Mouse (Mus musculus) splenic B cell, adult 2 months (primary cell): Measurements from ENCODE around the gene Kat7.

Experiments
- DNase-seq: peaks from one replicate; pipeline ENCODE4 v3.0.0-alpha.2; 2011; ENCODE audit warnings: low read depth, low spot score
- H3K27me3 ChIP-seq: 2 replicates; pipeline ENCODE4 v1.6.1; 2012; ENCODE audit warnings: mild to moderate bottlenecking, low read length, moderate library complexity, mixed read lengths; ENCODE audit not compliant: control insufficient read depth, poor library complexity, insufficient read depth, severe bottlenecking
- H3K36me3 ChIP-seq: 2 replicates; pipeline ENCODE4 v1.6.1; 2012; ENCODE audit warnings: mild to moderate bottlenecking, low read length, moderate library complexity, mixed read lengths; ENCODE audit not compliant: control insufficient read depth, poor library complexity, insufficient read depth, severe bottlenecking

Kat7 gene

DNA sequence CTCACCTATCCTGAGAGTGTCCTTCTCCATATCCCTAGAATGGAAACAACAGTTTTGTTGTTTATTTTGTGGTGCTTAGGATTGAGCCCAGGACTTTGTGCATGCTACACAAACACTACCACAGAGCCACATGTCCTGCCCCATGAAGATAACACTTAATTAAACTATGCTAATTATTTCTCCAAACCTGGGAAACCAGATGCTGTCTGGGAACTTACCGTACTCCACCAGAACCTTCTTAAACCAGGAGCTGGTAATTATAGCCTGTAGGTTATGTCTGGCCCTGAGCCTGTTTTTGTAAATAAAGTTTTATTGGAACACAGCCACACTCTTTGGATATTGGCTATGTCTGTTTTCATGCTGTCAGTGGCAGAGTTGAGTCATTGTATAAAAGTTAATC is 30.2 kb upstream of the Kat7 start:
- H3K27me3 ChIP-seq: no peaks in the 10 kb centered on the region
- DNase-seq: no peak

GRCm38 (mm10) chr11:95339471-95340021 is 29.5 kb upstream of the Kat7 start:
- H3K36me3 ChIP-seq: no peaks in the 10 kb centered on the region
- H3K27me3 ChIP-seq: no peaks in the 10 kb centered on the region
- DNase-seq: no peak

More for the DNA sequence above, 30.2 kb upstream of the Kat7 start:
- H3K36me3 ChIP-seq: no peaks in the 10 kb centered on the region

DNA sequence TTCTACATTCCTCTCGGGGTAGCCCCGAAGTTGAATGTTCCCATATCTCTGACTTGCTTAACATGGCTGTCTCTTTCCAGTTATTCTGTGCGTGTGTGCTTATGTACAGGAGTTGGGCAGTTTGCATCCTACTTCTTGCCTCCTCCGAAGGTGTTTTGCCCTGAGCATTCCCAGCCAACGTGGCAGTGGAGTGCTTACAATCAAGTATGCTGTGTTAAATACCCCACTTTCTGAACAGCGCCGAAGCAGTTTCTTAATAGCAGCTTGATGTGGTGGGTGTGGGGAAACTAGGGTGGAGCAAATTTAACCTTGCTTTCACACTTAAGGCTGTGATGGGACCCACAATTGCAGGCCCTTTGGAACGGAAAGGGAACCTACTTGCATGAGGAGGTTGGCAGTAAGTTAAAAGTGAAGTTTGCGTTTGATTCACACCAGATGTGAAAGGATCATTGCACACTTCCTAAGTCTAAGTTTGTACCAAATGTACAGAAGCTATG is 27.8 kb upstream of the Kat7 start:
- H3K27me3 ChIP-seq: no peaks in the 10 kb centered on the region
- DNase-seq: peak; percentile 34
- H3K36me3 ChIP-seq: no peaks in the 10 kb centered on the region

DNA sequence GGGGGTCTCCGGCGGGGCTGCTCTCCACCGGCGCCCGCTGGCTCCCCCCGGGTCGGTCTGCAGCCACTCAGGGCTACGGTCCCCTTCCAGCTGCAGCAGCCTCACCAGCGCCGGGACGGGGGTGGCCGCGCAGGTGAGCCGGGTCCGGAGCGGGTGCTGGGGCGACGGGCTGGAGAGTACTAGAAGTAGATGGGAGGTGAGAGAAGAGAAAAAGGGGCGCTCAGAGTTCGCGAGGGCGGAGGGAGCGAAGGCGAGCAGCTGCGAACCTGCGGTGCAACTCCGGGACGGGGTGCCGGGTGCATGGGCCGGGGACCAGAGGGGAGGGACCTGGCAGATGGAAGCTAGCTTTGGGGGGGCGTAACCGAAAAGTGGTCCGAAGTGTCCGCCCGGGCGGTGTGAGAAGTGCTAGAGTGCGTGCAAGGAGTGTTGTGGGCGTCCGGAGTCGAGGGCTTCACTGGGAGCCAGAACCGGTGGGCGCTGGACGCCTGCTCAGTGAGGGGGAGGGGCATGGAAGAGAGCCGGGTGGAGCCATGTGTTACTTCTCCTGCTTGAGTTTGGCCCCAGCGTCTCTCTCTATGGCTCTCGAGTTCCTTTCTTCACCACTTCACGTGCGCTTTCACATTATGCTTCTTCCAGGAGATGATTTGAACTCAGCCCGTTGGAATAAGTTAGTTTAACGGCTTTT is 27.2 kb upstream of the Kat7 start:
- no peaks in the 10 kb centered on the region for H3K36me3 ChIP-seq
- DNase-seq: peak; percentile 61

GRCm38 (mm10) chr11:95336568-95337128 is 26.6 kb upstream of the Kat7 start, which contains the start of gene Fam117a:
TSS of gene Fam117a (plus strand) at chr11:95337018.
- Histone ChIP-seq H3K36me3 (no peaks in the 10 kb centered on the region), H3K27me3 (no peaks in the 10 kb centered on the region)
- DNase-seq: peak; percentile 96

More for the DNA sequence above, 27.2 kb upstream of the Kat7 start:
- no peaks in the 10 kb centered on the region for H3K27me3 ChIP-seq

DNA sequence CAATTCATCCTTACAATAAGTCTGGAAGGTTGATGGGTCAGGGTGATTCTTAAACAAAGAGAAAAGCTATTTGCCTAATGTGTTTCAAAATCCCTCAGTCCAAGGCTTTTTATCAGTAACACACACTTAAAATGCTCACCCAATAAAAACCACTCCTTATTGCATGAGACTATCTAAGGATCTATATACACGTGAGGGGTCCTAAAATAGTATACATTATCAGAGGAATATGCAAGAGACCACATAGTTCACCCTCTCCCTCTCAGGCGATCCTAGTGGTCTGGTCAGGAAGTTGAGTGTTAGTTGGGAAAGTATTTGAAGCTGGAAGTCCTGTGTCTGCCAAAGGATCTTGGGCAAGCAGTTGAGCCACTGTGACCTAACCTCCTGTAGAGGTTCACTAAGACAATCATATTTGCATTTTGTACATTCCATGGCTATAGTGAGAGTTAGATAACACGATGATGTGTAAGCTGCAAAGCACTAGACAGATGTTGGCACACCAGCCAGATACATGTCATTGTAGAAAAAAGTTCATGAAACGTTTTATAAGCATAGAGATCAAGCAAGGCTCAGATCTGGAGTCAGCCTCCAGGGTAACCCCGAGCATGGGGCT is 24.5 kb upstream of the Kat7 start:
- no peaks in the 10 kb centered on the region for H3K27me3 ChIP-seq
- no peak for DNase-seq
- no peaks in the 10 kb centered on the region for H3K36me3 ChIP-seq

GRCm38 (mm10) chr11:95333805-95334204 is 23.8 kb upstream of the Kat7 start:
- Histone ChIP-seq H3K27me3 (no peaks in the 10 kb centered on the region), H3K36me3 (no peaks in the 10 kb centered on the region)
- no peak for DNase-seq

- Histone ChIP-seq H3K27me3 (no peaks in the 10 kb centered on the region; the same call in 1 of the 2 replicates), H3K36me3 (no peaks in the 10 kb centered on the region)
- peak; percentile 75 for DNase-seq
Observed at GRCm38 (mm10) chr11:95333209-95333608, 23.2 kb upstream of the Kat7 start.

GRCm38 (mm10) chr11:95330662-95331061 is 20.6 kb upstream of the Kat7 start:
- Histone ChIP-seq H3K36me3 (no peaks in the 10 kb centered on the region), H3K27me3 (no peaks in the 10 kb centered on the region; the same call in 1 of the 2 replicates)
- DNase-seq: no peak

DNA sequence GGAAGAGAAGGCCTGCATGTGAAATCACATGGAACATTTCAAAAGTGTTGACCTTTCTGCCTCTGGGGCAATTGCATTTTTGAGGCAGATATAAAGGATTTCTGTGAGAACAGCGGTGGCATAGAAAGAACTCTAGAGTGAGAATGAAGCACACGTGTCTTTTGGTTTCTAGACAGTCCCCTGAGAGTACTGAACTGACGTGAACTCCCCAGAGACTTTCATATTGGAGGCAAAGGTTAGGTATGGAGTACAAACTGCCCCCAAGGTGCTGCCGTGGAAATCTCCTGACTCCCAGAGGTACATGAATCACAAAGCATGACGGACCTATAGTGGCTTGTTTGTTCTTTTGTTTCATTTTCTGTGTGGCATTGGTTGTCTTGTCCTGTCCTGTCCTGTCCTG is 18.6 kb upstream of the Kat7 start:
- H3K27me3 ChIP-seq: no peaks in the 10 kb centered on the region; the same call in 1 of the 2 replicates
- peak; percentile 94 for DNase-seq
- no peaks in the 10 kb centered on the region for H3K36me3 ChIP-seq

- Histone ChIP-seq H3K36me3 (no peaks in the 10 kb centered on the region), H3K27me3 (no peaks in the 10 kb centered on the region; the same call in 1 of the 2 replicates)
- no peak for DNase-seq
Observed at GRCm38 (mm10) chr11:95326243-95326642, 16.2 kb upstream of the Kat7 start.

DNA sequence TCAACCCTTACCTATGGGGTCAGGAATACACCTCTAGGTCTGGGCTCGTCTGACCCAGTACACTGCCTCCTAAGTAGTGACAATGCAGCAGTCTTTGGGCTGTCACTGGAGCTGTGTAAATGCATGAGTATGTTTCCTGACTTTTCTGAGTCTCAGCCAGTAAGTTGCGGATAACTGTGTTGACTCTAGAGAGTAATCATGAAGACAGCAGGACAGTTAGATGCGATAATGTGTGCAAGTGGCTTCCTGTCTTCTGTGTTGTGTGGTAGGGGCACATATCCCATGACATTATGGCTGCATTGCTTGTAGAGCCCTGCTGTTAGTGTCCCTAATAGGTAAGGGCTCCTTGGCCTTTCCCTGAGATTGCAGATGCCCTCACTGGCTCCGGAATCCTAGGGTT is 15.8 kb upstream of the Kat7 start:
- no peak for DNase-seq
- H3K27me3 ChIP-seq: no peaks in the 10 kb centered on the region; the same call in 1 of the 2 replicates
- no peaks in the 10 kb centered on the region for H3K36me3 ChIP-seq

DNA sequence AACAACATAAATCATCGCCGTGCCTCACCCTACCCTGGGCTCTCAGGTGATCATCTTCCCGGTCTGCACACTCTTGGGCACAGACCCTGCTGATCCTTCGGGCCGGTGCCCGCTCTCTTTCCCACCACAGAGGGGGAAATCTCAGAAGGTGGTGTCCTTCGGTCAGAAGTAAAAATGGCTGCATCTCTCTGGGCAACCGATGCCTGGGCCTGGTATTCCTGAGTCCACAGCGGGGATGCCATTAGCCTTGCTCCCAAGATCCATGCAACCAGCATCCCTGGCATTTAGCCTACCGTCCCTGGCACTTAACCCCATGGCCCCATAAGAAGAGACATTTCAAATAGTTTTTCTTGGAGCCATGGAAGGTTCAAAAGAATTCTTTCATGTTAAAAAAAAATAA is 14.1 kb upstream of the Kat7 start:
- Histone ChIP-seq H3K27me3 (no peaks in the 10 kb centered on the region; the same call in 1 of the 2 replicates), H3K36me3 (no peaks in the 10 kb centered on the region)
- DNase-seq: no peak

- DNase-seq: no peak
- Histone ChIP-seq H3K36me3 (no peaks in the 10 kb centered on the region), H3K27me3 (no peaks in the 10 kb centered on the region)
Observed at GRCm38 (mm10) chr11:95320010-95320409, 10.0 kb upstream of the Kat7 start.

GRCm38 (mm10) chr11:95319506-95319905 is 9.5 kb upstream of the Kat7 start:
- H3K36me3 ChIP-seq: no peaks in the 10 kb centered on the region
- DNase-seq: peak; percentile 37
- no peaks in the 10 kb centered on the region for H3K27me3 ChIP-seq
